Mouse (Mus musculus) lung, postnatal 0 days (tissue): ENCODE results near the gene Syn3. TPM values are rescaled to one million over a fixed set of nuclear protein-coding genes. Genes with fewer than 3 reads are reported as not detected.

Experiments used
- ATAC-seq: fragments of 200-750 bp; cut with Nextera tagmentation; 2 replicates; pipeline ENCODE4 v1.8.0; 2017; ENCODE audit warnings: moderate library complexity
- DNase-seq: peaks from one replicate; pipeline ENCODE4 v3.0.0-alpha.2; 2016; ENCODE audit warnings: low spot score
- H3K27ac ChIP-seq: fragments of 300-500 bp; sonication (generic); 2 replicates; pipeline ENCODE4 v1.5.1; 2014; ENCODE audit warnings: antibody characterized with exemption, mild to moderate bottlenecking, low read length, mixed read lengths
- H3K27me3 ChIP-seq: fragments of 300-500 bp; sonication (generic); replicated peaks from 2 replicates; pipeline ENCODE4 v1.6.1; 2014; ENCODE audit warnings: low read length, mixed read lengths; ENCODE audit not compliant: insufficient read depth
- H3K36me3 ChIP-seq: fragments of 300-500 bp; sonication (generic); 2 replicates; pipeline ENCODE4 v1.6.1; 2014; ENCODE audit warnings: low read length, mixed read lengths; ENCODE audit not compliant: insufficient read depth
- H3K4me1 ChIP-seq: fragments of 300-500 bp; sonication (generic); 2 replicates; pipeline ENCODE4 v1.6.1; 2014; ENCODE audit warnings: antibody characterized with exemption, low read depth, low read length, mixed read lengths; ENCODE audit not compliant: insufficient read depth
- H3K4me2 ChIP-seq: fragments of 300-500 bp; sonication (generic); replicated peaks from 2 replicates; pipeline ENCODE4 v1.6.1; 2014; ENCODE audit warnings: low read depth, mild to moderate bottlenecking, low read length, moderate library complexity, mixed read lengths
- H3K4me3 ChIP-seq: fragments of 300-500 bp; sonication (generic); 2 replicates; pipeline ENCODE4 v1.5.1; 2014; ENCODE audit warnings: low read depth, low read length
- H3K9ac ChIP-seq: fragments of 300-500 bp; sonication (generic); replicated peaks from 2 replicates; pipeline ENCODE4 v1.6.1; 2014; ENCODE audit warnings: low read depth, mild to moderate bottlenecking
- H3K9me3 ChIP-seq: fragments of 300-500 bp; sonication (generic); 2 replicates; pipeline ENCODE4 v1.6.1; 2016; ENCODE audit warnings: low read length, mixed read lengths
- CTCF ChIP-seq: IDR thresholded peaks from 2 replicates; pipeline ENCODE4 v1.5.1; 2016; ENCODE audit warnings: antibody characterized with exemption, mild to moderate bottlenecking
- EP300 ChIP-seq: IDR thresholded peaks from 2 replicates; pipeline ENCODE4 v1.6.1; 2016; ENCODE audit warnings: antibody characterized with exemption, mild to moderate bottlenecking, control low read depth
- WGBS: fragments of 180-500 bp; shearing (Covaris S2); extraction: QIAGEN DNeasy Blood & Tissue Kit; methylation state at CpG from one replicate; pipeline ENCODE4 v1.1.7; 2014; 5-methylcytosine and 5-hydroxymethylcytosine counted together
- polyA plus RNA-seq: library from polyadenylated mRNA; unstranded; fragments of >200 nt; fragmentation: Nextera tagmentation; extraction: Ambion mirVana; gene quantifications from 2 replicates; pipeline ENCODE4 v1.2.1, GENCODE M21; 2015

The Syn3 gene
- polyA plus RNA-seq, 1 experiment from 2014 or later: 0.72 TPM

DNA sequence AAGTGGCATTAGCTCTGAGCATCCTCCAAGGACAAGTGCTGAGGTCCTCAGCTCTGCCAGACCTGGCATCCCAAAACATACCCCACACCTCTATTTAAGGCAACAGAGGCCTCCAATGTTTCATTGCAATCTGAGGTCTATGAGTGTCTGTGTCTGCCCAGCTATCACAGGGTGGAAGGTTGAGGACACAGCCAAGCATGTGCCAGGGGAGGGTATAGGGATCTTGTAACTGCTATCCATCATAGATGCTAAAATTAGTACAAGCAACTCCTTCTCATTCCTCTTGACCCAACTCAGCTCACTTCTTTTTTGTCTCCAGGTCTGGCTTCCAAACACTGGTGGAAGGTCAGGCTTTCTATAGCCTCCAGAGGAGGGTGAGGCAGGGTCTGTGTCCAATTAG lies 127.1 kb downstream of the Syn3 start:
- ATAC-seq: no peak
- H3K27ac ChIP-seq: no peak overlapping the region

DNA sequence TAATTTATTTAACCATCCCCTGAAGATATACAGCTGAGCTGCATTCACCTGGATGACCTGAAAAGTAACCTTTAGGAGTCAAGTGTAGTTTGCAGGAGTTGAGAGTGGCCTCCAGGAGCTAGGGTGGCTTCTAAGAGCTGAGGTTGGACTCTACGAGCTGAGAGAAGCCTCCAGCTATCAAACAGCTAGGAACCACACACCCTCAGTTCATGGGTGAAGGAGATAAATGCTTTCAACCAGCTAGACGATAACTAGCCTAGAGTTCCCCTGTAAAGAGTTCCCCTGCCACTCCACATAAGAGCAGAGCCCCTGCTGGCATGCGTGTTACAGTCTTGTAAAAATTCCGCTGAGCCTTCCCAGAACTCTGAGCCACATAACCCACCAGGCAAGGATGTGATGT lies 129.3 kb downstream of the Syn3 start:
- H3K27ac ChIP-seq: no peak overlapping the region
- no peak overlapping the region for H3K9ac ChIP-seq
- TF ChIP-seq EP300 (no peak), CTCF (no peak)
- no peaks in the 10 kb centered on the region for H3K27me3 ChIP-seq
- no peak for ATAC-seq
- WGBS: 55% methylated on average over 4 of the region's 4 CpGs
- no peak overlapping the region for H3K4me2 ChIP-seq
- H3K36me3 ChIP-seq: no peaks in the 10 kb centered on the region
- H3K4me3 ChIP-seq: no peak overlapping the region
- DNase-seq: no peak
- H3K4me1 ChIP-seq: no peaks in the 10 kb centered on the region
- H3K9me3 ChIP-seq: no peaks in the 10 kb centered on the region

More for the DNA sequence above, 127.1 kb downstream of the Syn3 start:
- Histone ChIP-seq H3K4me2 (no peak overlapping the region), H3K9me3 (no peaks in the 10 kb centered on the region), H3K36me3 (no peaks in the 10 kb centered on the region), H3K4me3 (no peak overlapping the region), H3K9ac (no peak overlapping the region), H3K27me3 (no peaks in the 10 kb centered on the region), H3K4me1 (no peaks in the 10 kb centered on the region)
- no peak for DNase-seq
- TF ChIP-seq CTCF: no peak
- TF ChIP-seq EP300: no peak

GRCm38 (mm10) chr10:86368811-86369210 lies 129.9 kb downstream of the Syn3 start:
- Histone ChIP-seq H3K36me3 (no peaks in the 10 kb centered on the region), H3K4me2 (no peak overlapping the region), H3K4me3 (no peak overlapping the region), H3K27me3 (no peaks in the 10 kb centered on the region), H3K9ac (no peak overlapping the region), H3K27ac (no peak overlapping the region), H3K4me1 (no peaks in the 10 kb centered on the region), H3K9me3 (no peaks in the 10 kb centered on the region)
- DNase-seq: peak; percentile 79
- peak; percentile 60; the same call in 1 of the 2 replicates for TF ChIP-seq EP300
- no peak for TF ChIP-seq CTCF
- peak; percentile 84 for ATAC-seq
- WGBS: 39% methylated on average over 12 of the region's 12 CpGs

DNA sequence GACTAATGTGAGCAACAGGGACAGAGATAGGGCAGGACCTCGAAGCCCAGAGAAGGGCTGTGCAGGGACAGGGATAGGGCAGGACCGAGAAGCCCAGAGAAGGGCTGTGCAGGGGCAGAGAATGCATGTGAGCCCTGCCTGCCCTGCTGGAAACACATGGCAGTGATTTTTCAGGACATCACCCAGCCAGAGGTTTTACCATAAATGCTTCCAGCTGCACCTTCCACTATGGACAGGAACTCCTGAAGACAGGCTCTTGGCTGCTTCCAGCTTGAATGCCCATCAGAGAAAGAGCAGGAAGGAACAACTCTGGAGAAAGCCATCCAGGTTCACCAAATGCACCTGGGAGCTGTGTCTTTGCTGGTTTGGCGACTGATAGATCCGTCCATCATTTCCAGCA lies 131.3 kb downstream of the Syn3 start:
- no peak for DNase-seq

DNA sequence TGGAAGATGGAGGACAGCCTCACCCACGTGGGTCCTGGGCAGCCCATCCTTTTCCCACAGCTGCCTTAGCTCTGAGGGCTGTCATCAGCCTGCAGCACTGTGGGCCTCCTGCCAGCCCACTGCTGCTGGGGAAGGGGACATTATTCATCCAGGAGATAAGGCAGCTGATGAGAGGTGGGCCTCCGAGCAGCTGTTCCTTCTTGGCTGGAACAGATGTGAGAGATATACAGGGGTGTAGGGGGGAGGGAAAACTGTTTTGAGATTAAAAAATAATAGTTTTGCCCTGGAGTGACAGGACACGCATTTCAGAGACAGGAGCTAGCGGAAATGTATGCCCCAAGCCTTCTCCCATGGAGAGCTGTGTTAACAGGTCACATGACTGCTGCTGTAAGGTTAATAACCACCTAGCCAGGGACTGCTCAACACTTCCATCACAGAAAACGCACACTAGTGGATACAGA lies 133.0 kb downstream of the Syn3 start:
- 27% methylated on average over 5 of the region's 5 CpGs for WGBS
- no peaks in the 10 kb centered on the region for H3K27me3 ChIP-seq
- no peak overlapping the region for H3K4me3 ChIP-seq
- H3K36me3 ChIP-seq: no peaks in the 10 kb centered on the region
- DNase-seq (peak; percentile 66), ATAC-seq (peak; percentile 76)
- no peaks in the 10 kb centered on the region for H3K4me1 ChIP-seq
- H3K9ac ChIP-seq: no peak overlapping the region
- no peaks in the 10 kb centered on the region for H3K9me3 ChIP-seq
- TF ChIP-seq CTCF (no peak), EP300 (no peak)
- no peak overlapping the region for H3K27ac ChIP-seq
- H3K4me2 ChIP-seq: no peak overlapping the region

More for the DNA sequence above, 131.3 kb downstream of the Syn3 start:
- Histone ChIP-seq H3K27me3 (no peaks in the 10 kb centered on the region), H3K4me2 (no peak overlapping the region), H3K9me3 (no peaks in the 10 kb centered on the region), H3K27ac (no peak overlapping the region), H3K4me1 (no peaks in the 10 kb centered on the region), H3K9ac (no peak overlapping the region), H3K36me3 (no peaks in the 10 kb centered on the region), H3K4me3 (no peak overlapping the region)
- TF ChIP-seq CTCF: no peak
- TF ChIP-seq EP300: no peak
- no peak for ATAC-seq
- WGBS: 83% methylated on average over 4 of the region's 4 CpGs

- Histone ChIP-seq H3K27ac (no peak overlapping the region), H3K36me3 (no peaks in the 10 kb centered on the region), H3K4me3 (no peak overlapping the region), H3K9me3 (no peaks in the 10 kb centered on the region), H3K4me2 (no peak overlapping the region), H3K9ac (no peak overlapping the region), H3K27me3 (no peaks in the 10 kb centered on the region), H3K4me1 (0 out of 2 replicates have a peak, but pooled peaks cover 3% of the 10 kb centered on the region)
- TF ChIP-seq EP300 (no peak), CTCF (no peak)
- WGBS: 72% methylated on average over 8 of the region's 8 CpGs
- ATAC-seq (no peak), DNase-seq (no peak)
Observed at GRCm38 (mm10) chr10:86363669-86364309, 134.9 kb downstream of the Syn3 start.
